Mouse (Mus musculus): ENCODE measurements around the gene Alpk1.

Alpk1 gene

DNA sequence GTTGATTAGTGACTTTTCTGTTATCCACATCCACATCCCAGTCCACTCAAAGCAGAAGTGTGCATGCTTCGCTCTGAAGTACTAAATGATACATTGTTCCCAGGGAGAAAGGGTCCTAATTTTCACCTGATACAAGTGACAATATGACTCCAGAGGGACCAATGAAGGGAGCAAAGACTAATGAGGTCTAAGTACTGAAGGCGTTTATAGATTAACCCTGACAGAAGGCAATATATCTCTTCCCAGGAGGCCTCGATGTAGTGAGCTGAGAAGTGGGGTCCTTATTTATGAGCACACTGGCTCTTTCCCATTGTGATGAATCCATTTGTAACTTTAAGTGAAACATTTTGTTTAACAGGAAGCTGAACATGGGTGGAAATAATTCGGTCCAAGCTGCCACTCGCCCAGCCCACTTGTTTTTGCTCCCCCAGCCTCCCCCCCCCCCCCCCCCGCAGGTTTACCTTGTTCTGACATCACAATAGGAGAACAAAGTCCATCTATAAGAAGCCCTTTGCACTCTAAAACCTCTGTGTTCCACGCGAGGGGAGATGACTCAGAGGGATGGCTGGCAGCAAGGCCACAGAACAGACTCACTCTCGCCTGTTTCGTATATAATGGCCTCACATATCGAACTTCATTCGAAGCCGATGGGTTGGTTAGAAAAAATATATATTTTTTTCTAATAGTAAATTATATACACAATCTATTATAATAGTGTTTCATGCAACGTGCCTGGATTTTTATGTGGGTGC lies 36.5 kb downstream of the Alpk1 start:
- DNase-seq (ENCODE audit: low read depth), result no peak

DNA sequence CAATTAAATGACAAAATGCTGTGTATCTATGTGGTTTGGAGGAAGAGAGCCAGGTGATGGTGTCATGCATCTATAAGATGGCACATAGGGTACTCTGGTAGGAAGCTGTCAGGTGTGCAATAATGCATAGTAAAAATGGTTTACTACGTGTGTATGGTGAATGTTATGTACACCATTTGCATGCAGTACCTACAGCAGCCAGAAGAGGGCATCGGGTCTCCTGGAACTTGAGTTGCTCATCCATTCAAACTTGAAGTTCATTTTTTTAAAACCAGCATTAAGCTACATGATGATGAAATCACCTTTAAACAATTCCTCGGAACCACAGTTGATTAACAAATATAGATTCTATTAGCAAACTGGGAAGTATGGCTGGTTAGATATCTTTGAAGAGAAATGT lies 38.9 kb downstream of the Alpk1 start:
- no peak for DNase-seq (ENCODE audit: low read depth)

DNA sequence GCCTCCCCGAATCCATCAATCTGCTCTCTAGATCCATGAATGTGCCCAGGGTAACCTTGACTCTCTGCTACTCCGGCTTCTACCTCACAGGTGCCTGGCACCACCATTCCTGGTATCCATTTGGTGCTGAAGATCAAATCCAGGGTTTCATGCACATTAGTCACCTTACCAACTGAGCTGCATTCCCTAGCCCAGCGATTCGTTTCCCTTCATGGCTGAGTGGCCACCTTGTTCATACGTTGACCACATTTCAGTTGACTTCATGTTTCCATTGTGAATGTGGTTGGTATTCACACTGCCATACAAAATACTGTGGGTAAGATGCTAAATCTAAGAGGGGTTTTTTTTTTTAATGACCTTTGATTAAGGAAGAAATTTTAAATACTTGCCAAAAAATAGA lies 42.5 kb downstream of the Alpk1 start:
- DNase-seq (ENCODE audit: low read depth), result no peak

DNA sequence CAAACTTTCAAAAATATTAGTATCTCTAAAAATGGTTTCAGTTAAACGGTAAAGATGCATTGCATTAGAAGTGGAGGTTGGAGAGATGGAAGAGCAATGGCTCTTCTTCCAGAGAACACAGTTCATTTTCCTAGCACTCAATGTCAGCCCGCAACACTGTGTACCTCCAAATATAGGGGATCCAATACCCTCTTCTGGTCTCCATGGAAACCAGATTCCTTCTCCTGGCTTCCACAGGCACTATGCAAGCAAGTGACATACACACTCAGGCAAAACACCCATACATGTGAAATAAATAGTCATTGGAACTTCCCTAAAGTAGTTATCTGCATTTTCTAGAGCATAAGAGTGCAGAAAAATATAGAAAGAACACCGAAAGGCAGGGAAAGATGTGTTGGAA lies 44.9 kb downstream of the Alpk1 start:
- DNase-seq (ENCODE audit: low read depth), result no peak

DNA sequence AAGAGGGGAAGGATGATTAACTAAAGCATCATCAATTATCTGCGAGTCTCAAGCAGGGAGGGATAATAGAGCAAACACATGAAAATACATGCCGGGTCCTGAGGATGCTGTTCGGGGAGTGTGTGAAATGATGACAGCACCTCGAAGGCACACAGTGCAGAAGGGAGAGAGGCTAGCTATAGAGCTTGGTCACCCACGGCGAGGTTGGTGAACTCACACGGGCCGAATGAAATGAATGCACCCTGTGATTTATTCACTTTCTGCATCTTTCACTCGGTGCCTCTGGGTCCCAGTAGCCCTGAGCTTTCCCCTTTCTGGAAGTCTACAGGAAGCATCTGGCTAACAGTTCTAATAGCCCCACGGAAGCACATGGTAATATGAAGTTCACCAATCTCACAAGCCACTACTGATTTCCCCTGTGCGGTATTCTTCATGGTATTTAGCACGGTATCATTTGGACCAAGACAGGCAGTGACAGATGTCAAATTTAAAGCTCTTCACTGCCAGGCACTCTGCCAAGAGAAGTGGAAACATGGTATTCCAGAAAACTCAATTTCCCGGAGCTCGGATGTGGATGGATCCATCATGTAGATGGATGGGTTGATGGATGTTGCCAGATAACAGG lies 50.7 kb downstream of the Alpk1 start:
- DNase-seq (ENCODE audit: low read depth), result no peak

DNA sequence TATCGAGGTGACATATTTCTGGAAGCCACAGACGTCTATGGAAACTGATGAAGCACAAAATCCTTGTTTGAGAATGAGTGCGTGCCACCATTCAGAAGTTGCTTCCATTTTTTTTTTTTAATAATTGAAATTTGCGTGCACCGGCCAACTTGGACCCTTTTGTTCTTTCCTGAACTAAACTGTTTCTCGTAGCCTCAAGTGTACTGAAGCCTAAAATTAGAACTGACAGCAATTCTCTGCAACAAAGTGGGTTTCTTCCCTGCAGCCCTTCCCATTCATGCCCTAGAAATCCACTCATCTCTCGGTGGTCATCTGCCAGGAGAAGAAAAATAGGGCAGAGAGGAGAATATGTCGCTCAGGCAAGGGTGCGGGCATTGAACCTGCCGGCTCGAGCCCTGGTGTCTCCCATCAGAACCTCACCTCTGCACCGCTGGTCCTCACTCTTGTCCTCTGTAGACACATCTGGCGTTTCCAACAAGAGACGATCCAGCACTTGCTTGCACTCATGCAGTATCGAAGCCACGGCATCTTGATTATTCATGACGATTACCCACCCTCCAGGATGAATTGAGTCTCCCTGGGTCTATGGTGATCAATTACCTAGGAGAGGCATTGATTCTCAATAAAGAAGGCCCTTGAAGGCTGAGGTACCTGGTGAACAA lies 51.3 kb downstream of the Alpk1 start:
- no peak for DNase-seq (ENCODE audit: low read depth)

DNA sequence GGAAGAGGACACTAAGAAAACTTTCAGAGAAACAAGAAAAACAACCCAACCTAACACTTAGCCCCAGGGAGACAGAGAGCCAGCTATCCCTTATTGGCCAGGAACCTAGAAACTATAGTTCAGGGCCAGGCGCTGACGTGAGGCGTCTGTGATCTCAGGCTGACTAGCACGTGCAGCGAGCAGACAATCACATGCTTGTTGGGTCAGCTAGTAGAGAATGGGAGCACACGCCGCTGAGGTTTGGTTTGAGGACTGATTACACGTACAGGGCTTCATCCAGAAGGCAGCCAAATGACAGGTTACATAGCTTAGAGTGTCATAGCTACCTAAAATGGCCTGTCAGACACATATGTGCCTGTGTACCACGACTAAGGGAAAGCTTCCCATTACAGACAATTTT lies 52.3 kb downstream of the Alpk1 start:
- DNase-seq (ENCODE audit: low read depth), result no peak

DNA sequence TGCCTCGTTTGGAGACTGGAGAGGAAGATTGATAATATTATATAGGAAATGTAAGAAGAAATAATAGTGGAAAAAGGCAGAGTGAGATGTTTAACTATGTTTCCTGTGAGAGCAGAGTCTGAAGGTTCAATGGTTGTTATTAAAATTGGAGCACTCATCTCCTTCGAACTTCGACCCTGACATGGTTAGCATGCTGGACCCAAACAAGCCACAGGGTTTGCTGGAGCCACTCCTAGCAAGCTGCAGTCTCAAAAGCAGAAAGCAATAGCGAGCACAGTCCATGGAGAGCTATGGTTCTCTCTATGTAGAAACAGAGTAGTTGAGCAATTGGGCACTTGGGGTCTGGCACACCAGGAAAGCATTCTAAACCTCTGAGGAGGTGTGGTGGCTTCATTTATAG lies 59.4 kb downstream of the Alpk1 start:
- no peak for DNase-seq (ENCODE audit: low read depth)

DNA sequence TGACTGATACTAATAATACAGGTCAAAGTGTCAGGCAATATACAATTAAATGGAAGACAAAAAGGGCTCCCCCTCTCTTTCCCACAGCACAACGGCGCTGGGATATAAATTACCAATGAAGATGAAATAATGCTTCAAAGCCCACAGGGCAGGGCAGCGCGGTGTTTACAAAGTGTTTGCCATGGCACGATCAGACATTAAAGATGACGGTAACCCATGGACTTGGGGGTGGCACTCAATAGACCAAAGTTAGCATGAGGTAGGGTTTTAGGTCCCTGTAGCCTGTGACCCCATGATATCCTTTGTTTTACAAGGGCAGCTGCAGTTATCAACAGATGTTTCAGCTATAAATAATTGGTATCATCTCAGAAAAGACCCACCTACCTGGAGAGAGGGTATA lies 60.3 kb downstream of the Alpk1 start:
- no peak for DNase-seq (ENCODE audit: low read depth)

DNA sequence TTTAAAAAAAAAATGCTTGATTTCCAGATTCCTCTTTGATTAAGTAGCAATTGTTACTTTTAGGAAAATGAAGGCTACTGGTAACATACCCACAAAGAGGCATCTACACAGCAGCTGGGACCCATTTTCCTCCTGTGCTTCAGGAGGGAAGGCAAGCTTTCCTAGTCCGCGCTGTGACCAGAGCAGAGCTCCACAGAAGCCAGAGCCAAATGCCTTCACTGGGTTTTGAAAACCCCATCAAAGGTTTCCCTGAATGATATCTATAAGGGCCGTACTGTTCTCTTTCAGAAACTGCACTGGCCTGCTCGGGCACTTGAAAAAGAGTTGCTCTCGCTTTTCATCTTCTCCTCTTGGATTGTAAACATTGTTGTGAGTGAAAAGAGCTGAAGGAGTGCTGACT lies 60.7 kb downstream of the Alpk1 start:
- no peak for DNase-seq (ENCODE audit: low read depth)

DNA sequence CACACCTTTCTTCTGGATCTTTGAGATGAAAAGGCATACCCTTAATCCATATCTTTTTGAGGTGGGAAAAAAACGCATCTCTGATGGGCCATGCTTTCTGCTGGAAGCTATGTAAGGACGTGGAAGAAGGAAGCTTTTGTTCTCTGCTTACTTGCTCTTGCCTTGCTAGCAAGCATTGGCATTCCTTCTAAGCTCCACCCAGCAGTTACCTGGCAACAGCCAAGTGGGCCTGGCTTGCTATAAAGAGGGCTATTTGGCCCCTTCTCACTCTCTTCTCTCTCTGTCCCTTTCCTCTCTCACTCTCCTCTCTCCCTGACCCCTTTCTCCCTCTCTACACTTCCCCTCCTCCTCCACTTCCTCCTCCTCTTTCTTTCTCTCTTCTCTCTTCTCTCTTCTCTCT lies 63.6 kb downstream of the Alpk1 start:
- no peak for DNase-seq (ENCODE audit: low read depth)

DNA sequence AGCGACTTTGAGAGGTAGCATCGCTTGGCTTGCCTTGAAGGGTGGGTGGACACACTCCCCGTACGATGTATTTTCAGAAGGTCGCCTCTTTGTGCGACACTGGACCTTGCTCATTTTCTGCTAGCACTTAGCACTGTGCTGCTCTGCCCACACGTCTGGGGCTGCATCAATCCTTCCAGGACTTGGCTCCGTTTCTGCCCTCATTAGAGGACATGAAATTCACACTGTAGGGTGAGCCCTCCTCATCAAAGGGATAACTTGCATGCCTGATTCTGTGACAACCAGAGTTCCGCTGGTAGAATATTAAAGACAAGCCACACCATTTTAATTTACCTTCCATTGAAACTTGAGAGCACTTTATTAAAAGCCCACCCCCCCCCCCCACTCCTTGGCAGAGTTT lies 67.2 kb downstream of the Alpk1 start:
- no peak for DNase-seq (ENCODE audit: low read depth)

DNA sequence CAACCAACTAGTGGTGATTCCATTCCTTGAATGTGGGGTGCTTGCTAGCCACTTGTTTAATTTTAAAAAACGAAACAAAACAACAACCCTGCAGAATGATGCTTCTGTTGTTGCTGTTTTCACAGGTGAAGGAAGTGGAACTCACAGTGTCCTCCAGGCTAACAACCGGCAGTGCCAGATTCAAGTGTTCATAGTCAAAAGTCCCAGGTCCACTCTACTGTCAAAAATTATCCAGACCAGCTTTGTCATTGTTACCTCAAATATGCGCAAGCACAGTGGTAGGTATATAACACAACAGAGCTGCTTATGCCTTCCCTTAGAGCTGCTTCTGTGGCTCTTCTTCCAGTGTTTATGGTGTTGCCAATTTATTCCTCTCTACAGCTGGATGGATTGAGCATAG lies 68.8 kb downstream of the Alpk1 start:
- no peak for DNase-seq (ENCODE audit: low read depth)

DNA sequence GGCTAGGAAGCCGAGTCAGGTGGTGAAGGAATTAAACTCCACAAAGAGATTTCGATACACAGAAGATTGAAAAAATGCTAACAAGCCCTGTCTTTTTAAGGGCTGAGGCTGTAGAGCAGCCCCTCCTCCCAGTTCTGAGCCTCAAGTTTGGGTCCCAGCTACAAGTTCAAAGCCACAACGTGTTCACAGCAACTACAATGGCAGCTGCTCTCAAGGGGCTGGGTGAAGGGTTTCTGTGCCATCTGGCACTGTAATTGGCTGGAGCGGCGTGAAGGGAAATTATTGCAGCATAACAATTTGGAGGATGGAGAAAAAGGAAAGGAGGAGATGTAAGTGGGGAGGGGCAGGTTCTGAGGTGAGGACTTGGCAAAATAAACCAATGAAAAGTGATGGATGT lies 73.2 kb downstream of the Alpk1 start:
- DNase-seq (ENCODE audit: low read depth), result no peak

DNA sequence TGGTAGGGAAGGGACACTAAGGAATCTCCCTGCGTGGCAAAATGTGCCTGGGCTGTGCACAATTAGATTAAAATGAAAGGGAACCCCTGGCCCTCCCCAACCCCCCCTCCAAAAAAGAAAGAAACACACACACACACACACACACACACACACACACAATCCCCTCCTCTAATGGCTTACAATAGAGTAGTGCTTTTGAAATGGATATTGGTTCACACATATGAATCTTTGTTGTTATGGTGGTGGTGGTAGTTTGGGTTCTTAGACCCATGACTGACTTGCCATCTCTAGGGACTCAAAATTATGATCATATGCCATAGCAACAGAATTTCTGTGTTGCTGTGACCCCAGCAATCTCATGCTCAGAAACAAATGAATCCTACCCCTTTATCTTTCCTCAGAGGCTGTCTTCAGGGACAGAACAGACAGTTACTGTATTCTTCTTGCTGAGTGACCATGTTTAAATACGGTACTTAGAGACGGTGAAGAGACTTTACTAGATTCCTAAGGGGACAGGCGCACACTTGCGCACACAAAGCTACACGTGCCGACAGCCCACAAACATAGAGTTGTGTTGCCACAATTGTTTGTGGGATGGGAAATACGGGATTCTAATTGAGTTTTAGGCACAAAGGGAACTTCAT lies 73.8 kb downstream of the Alpk1 start:
- DNase-seq (ENCODE audit: low read depth), result no peak

DNA sequence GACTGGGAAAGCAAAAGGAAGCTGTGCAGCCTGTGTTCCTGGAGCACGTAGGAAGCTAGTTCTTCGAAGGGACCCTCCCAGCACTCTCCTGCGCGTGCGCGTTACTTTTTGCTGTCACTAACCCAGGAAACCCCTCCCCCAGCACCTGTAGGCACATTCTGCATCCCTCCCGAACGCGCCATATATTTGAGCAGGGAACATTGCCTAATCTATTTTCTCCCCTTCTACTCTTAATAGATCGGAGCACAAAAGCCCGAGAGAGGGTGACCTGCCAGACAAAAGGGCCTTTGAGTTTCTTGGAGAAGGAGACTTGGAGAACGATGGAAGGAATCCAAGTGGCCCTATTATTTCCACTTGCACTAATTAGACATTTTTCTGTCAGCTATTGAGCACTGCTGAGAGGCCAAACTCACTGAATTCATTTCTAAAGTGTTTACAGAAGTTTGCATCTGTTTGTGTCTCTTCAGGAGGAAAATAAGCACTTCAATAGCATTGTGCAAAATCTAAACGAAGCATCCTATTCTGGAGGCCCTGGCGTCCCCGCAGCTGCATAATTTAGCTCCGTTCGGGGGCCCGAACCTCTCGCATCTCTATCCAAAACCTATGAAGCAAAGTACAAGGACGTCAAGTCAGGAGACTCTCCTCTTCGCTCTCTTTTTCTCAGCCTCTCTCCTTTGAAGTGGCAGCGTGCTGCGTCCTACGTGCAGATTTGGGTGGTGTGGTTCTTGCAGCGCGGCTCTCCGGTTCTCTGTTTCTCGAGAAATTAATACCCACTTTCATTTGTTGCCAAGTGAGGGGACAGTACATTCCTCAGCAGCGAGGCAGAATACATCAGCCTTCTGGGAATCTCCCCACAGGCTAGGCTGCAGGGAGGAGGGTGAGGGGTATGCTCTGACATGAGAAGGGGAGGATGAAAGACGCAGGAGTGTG lies 74.5 kb downstream of the Alpk1 start:
- no peak for DNase-seq (ENCODE audit: low read depth)

DNA sequence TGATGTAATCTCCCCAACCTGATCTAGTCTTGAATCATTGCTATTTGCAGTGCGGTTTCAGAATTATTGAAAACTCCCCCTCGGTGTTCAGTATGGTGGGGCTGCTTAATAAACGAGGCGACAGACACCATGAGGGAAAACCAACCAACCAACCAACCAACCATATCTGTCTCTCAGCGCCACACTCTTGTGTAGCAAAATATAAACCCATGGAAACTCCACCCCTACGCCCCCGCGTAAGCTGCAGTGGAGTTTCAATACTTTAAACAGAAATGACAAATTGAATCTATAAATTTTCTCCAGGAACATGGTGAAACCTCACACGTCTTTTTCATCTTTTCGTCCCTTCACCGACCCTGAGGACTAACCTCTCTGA lies 75.2 kb downstream of the Alpk1 start:
- DNase-seq (ENCODE audit: low read depth), result no peak

DNA sequence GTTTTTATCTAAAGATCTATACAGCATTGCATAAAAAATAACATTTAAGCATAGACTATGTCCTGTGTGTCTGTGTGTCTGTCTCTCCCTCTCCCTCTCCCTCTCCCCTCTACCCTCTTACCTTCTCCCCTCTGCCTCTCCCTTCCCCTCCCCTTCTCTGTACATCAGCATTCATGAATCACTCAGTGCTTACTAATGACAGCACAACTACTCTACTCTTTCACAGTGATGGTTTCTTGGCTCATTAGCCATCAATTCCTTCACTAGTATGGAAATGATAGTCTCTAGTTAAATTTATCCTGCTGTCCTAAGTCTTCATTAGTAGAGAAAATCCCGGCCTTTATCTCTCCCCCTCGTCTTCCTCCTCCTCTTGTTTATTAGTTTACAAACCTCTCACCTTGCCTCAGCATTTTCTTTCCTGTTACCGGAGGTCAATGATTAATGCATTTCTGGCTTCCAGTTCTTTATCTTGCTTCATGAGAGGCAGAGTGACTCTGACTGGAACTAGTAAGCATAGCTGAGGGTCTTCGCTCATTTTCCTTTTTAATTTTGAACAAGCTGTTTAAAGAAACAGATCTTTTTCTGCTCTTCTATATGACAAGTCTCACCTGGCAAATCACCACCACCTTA lies 79.0 kb downstream of the Alpk1 start:
- no peak for DNase-seq (ENCODE audit: low read depth)

DNA sequence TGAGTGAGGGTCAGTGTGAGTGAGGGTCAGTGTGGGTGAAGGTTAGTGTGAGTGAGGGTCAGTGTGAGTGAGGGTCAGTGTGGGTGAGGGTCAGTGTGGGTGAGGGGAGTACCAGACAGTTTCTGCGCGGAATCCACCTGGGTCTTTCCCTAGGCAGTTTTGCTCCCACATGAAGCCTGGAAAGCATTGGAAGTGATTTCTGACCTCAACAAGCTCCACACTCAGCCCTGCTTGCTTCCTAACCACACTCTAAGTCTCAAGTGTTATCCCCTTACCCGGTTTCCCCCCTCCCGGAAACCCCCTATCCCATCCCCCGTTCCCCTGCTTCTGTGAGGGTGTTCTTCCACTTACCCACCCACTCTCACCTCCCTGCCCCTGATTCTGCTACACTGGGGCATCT lies 81.7 kb downstream of the Alpk1 start:
- DNase-seq (ENCODE audit: low read depth), result no peak

DNA sequence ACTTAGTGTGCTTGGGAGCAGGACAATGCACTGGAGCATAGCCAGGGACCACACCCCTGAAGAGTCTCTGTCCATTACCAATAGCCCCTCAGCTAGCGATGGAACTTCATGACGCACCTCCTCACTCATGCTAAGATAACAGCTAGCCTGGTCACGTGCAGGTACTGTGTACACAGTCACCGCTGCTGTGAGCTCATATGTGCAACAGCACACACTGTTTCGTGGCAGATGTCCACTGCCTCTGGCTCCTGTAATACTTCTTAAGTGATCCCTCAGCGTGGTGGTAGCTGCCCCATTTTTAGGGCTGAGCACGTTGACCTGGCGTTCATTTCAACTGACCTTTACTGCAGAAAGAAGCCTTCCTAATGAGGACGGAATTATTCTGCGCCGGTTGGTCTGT lies 83.8 kb downstream of the Alpk1 start:
- no peak for DNase-seq (ENCODE audit: low read depth)

All from c-Kit-positive CD71-positive TER-119-negative erythroid progenitor cells, embryonic 14.5 days (primary cell).